ENCODE assay signal across 7 mouse cellular contexts in genomic region chr6:72535165-72535564, GRCm38 (mm10). TPM values are rescaled to one million over a fixed set of nuclear protein-coding genes. Genes with fewer than 3 reads are reported as not detected.
DNase-seq lines count a peak whose midpoint lies in the region; ATAC-seq lines count a peak whose summit lies in the region.

No protein-coding gene starts in this region.

- peak; percentile 80 to 94 for DNase-seq in adrenal gland, adult (ENCODE audit: inconsistent age in 2 of 2, low spot score in 1 of 2)
- DNase-seq in gastrocnemius, postnatal 10 days = peak; percentile 89
- DNase-seq in limb, embryonic 11.5 days (ENCODE audit: low spot score) = peak; percentile 87
- DNase-seq in spleen, postnatal 14 days (ENCODE audit: low spot score in 2 of 2) = peak; percentile 75 to 83

- no peak overlapping the region for H3K27ac ChIP-seq in limb, embryonic 11.5 days (replicated peaks; ENCODE audit: low read depth, low read length)
- H3K27ac ChIP-seq in midbrain, embryonic 13.5 days = no peak overlapping the region

- WGBS in limb, embryonic 11.5 days = 4% methylated on average over 9 of the region's 9 CpGs
- 3% methylated on average over 9 of the region's 9 CpGs for WGBS in midbrain, embryonic 13.5 days

- no peaks in the 10 kb centered on the region for H3K36me3 ChIP-seq in limb, embryonic 11.5 days (ENCODE audit: control insufficient read depth, insufficient read depth, low read length)
- H3K36me3 ChIP-seq in midbrain, embryonic 13.5 days = no peaks in the 10 kb centered on the region

- H3K9me3 ChIP-seq in limb, embryonic 11.5 days (ENCODE audit: control insufficient read depth, low read length) = no peaks in the 10 kb centered on the region
- H3K9me3 ChIP-seq in midbrain, embryonic 13.5 days = no peaks in the 10 kb centered on the region

- H3K4me1 ChIP-seq in limb, embryonic 11.5 days (ENCODE audit: control insufficient read depth, insufficient read depth, low read length) = peaks cover 5% of the 10 kb centered on the region; the same call in 1 of the 2 replicates
- peaks cover 23% of the 10 kb centered on the region for H3K4me1 ChIP-seq in midbrain, embryonic 13.5 days (replicated peaks)

- no peak overlapping the region for H3K4me3 ChIP-seq in limb, embryonic 11.5 days (ENCODE audit: low read depth, low read length)
- H3K4me3 ChIP-seq in midbrain, embryonic 13.5 days (replicated peaks) = peak overlapping the region; percentile 15; the same call in 1 of the 2 replicates

- H3K27me3 ChIP-seq in limb, embryonic 11.5 days (ENCODE audit: control insufficient read depth, insufficient read depth, low read length) = no peaks in the 10 kb centered on the region
- no peaks in the 10 kb centered on the region for H3K27me3 ChIP-seq in midbrain, embryonic 13.5 days

- peak; percentile 50 for ATAC-seq in common myeloid progenitor, adult 5-6 weeks (replicated peaks; ENCODE audit: low read depth, poor library complexity, severe bottlenecking)
- ATAC-seq in inflammation-experienced regulatory T-cells, adult 6 months = peak; percentile 39
- ATAC-seq in limb, embryonic 11.5 days (ENCODE audit: insufficient number of reproducible peaks, low FRiP score, low TSS enrichment, low read depth) = no peak
- no peak for ATAC-seq in midbrain, embryonic 13.5 days

- H3K4me2 ChIP-seq in limb, embryonic 11.5 days (ENCODE audit: low read depth, severe bottlenecking) = peak overlapping the region; percentile 31; the same call in 1 of the 2 replicates
- peak overlapping the region; percentile 44 for H3K4me2 ChIP-seq in midbrain, embryonic 13.5 days (replicated peaks)

- H3K9ac ChIP-seq in limb, embryonic 11.5 days (ENCODE audit: low read length) = no peak overlapping the region
- H3K9ac ChIP-seq in midbrain, embryonic 13.5 days (replicated peaks) = no peak overlapping the region; the same call in 1 of the 2 replicates

RNA-seq across cellular contexts. Expression of gene Capg, which starts 9.0 kb away (rescaled TPM):
- 32.4 and 56.4 TPM in 2 replicates for total RNA-seq in common myeloid progenitor, adult 5-6 weeks (2017)
- 10 to 100 TPM; 12.4 to 19.1 TPM for total RNA-seq in gastrocnemius, postnatal 10 days (2021)
- polyA plus RNA-seq in inflammation-experienced regulatory T-cells, adult 6 months (2017; shearing (Covaris generic)) = 100 to 1,000 TPM; 499 to 613 (median 536) TPM
- 24.5 and 26.5 TPM in 2 replicates for polyA plus RNA-seq in limb, embryonic 11.5 days (2014; fragmentation: Nextera tagmentation; extraction: Ambion mirVana)
- 5.3 and 5.7 TPM in 2 replicates for polyA plus RNA-seq in midbrain, embryonic 13.5 days (2015; fragmentation: Nextera tagmentation; extraction: Ambion mirVana)

RNA-seq across cellular contexts. Expression of gene Sh2d6, which starts 13.7 kb away (rescaled TPM):
- not detected in 2 replicates for total RNA-seq in common myeloid progenitor, adult 5-6 weeks (2017)
- under 1 TPM; 0.54 to 0.79 TPM for total RNA-seq in gastrocnemius, postnatal 10 days (2021)
- polyA plus RNA-seq in inflammation-experienced regulatory T-cells, adult 6 months (2017; shearing (Covaris generic)) = not detected
- 0.17 TPM in 1 of 2 replicates, not detected in the other for polyA plus RNA-seq in limb, embryonic 11.5 days (2014; fragmentation: Nextera tagmentation; extraction: Ambion mirVana)
- polyA plus RNA-seq in midbrain, embryonic 13.5 days (2015; fragmentation: Nextera tagmentation; extraction: Ambion mirVana) = 1.5 TPM in 2 replicates

Comparison
In these comparisons a context has a peak if more than half of its experiments do, and no peak if none do; other contexts are left out.
1. ATAC-seq: peak in common myeloid progenitor, adult 5-6 weeks (single experiment) and inflammation-experienced regulatory T-cells, adult 6 months (single experiment); none in limb, embryonic 11.5 days (single experiment) and midbrain, embryonic 13.5 days (single experiment).
2. RNA of gene Capg, which starts 9.0 kb away (polyA plus RNA-seq): 499 to 613 TPM in inflammation-experienced regulatory T-cells, adult 6 months; 24.5 to 26.5 TPM in limb, embryonic 11.5 days and 5.3 to 5.7 TPM in midbrain, embryonic 13.5 days; every median in the first group is over 10 times any median in the second.
3. Peak in every context shown above with its lines, with median percentiles within 50 percentile points of each other: DNase-seq.